Mouse (Mus musculus) kidney, embryonic 14.5 days (tissue): ENCODE data around the gene Katnbl1. TPM values are rescaled to one million over a fixed set of nuclear protein-coding genes. Genes with fewer than 3 reads are reported as not detected.

Source experiments
- ATAC-seq: fragments of 200-750 bp; cut with Nextera tagmentation; 2 replicates; pipeline ENCODE4 v1.8.0; 2017; ENCODE audit warnings: moderate number of reproducible peaks, mild to moderate bottlenecking, moderate TSS enrichment, moderate library complexity; ENCODE audit not compliant: low FRiP score, low TSS enrichment
- H3K27ac ChIP-seq: fragments of 300-500 bp; sonication (generic); 2 replicates; pipeline ENCODE4 v1.5.1; 2014; ENCODE audit warnings: low read depth, mild to moderate bottlenecking, low read length, moderate library complexity, mixed read lengths
- H3K27me3 ChIP-seq: fragments of 300-500 bp; sonication (generic); 2 replicates; pipeline ENCODE4 v1.6.1; 2014; ENCODE audit warnings: mild to moderate bottlenecking, low read length; ENCODE audit not compliant: control insufficient read depth, insufficient read depth
- H3K36me3 ChIP-seq: fragments of 300-500 bp; sonication (generic); 2 replicates; pipeline ENCODE4 v1.6.1; 2014; ENCODE audit warnings: low read length, mixed read lengths; ENCODE audit not compliant: control insufficient read depth, insufficient read depth
- H3K4me1 ChIP-seq: fragments of 300-500 bp; sonication (generic); 2 replicates; pipeline ENCODE4 v1.6.1; 2014; ENCODE audit warnings: low read length, mixed read lengths; ENCODE audit not compliant: control insufficient read depth, insufficient read depth
- H3K4me2 ChIP-seq: fragments of 300-500 bp; sonication (generic); replicated peaks from 2 replicates; pipeline ENCODE4 v1.6.1; 2014; ENCODE audit warnings: low read depth, mild to moderate bottlenecking, low read length
- H3K4me3 ChIP-seq: fragments of 300-500 bp; sonication (generic); 2 replicates; pipeline ENCODE4 v1.5.1; 2014; ENCODE audit warnings: mild to moderate bottlenecking, low read length
- H3K9ac ChIP-seq: fragments of 300-500 bp; sonication (generic); 2 replicates; pipeline ENCODE4 v1.6.1; 2014; ENCODE audit warnings: low read depth, mild to moderate bottlenecking, low read length, moderate library complexity
- H3K9me3 ChIP-seq: fragments of 300-500 bp; sonication (generic); 2 replicates; pipeline ENCODE4 v1.6.1; 2016; ENCODE audit warnings: low read length; ENCODE audit not compliant: control insufficient read depth
- WGBS: fragments of 180-500 bp; shearing (Covaris S2); extraction: QIAGEN DNeasy Blood & Tissue Kit; methylation state at CpG from one replicate; pipeline ENCODE4 v1.1.7; 2014; 5-methylcytosine and 5-hydroxymethylcytosine counted together
- polyA plus RNA-seq: library from polyadenylated mRNA; unstranded; fragments of >200 nt; fragmentation: Nextera tagmentation; extraction: Ambion mirVana; gene quantifications from 2 replicates; pipeline ENCODE4 v1.2.1, GENCODE M21; 2014

Katnbl1 gene
- 37.4 and 46.5 TPM in 2 replicates for polyA plus RNA-seq

DNA sequence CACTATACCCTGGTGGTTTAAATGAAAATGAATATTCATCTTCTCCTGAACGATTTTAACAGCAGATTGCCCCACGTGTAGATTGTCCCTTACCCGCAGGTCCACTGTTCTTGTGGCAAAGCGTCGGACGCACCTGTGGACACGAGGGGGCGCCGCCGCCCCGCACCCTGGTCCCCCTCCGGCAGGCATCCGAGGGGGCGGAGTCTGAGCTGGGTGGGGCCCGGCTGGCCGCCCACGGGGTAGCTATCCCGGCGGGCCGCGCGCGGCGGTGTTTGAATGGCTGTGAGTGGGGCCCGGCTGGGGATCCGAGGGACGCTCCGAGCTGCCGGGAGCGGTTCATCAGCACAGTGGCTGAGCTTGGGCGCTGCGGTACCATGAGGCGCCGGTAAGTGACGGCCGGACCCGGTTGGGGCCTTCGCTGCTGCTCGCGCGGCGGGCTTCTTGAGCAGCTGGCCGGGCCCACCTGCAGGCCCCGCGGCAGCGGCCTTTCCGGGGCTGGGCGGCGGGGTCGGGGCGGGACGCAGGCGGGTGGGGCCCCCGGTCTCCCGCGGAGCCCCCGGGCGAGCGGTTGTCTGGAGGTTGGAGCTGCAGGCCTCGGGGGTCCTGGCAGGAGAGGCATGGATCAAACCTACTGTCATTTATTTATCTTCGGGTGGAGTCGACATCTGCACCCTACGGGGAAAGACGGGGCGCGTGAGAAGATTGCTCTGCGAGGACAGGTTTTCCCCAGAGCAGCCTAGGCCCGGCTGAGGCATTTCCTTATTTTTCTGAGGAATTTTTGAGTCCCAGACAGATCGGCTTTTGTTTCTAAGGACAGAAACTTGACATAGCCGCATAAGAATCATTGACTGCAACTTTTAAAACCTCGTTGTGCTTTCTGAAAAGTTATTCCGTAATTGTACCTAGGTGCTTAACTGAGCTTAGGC is at the start of gene Katnbl1:
Katnbl1 (plus strand) TSS at position 239 of the 926 bp plus-strand sequence.
- Histone ChIP-seq H3K4me2 (peak within 1 kb of the TSS; percentile 69), H3K9ac (peak within 1 kb of the TSS; percentile 92), H3K4me3 (peak within 1 kb of the TSS; percentile 97), H3K9me3 (no peaks in the 10 kb centered on the region), H3K36me3 (no peaks in the 10 kb centered on the region), H3K4me1 (peaks cover 7% of the 10 kb centered on the region; the same call in 1 of the 2 replicates), H3K27me3 (no peaks in the 10 kb centered on the region), H3K27ac (peak within 1 kb of the TSS; percentile 70)
- under 1% methylated on average over 70 of the region's 72 CpGs for WGBS
- peak; percentile 99 for ATAC-seq

DNA sequence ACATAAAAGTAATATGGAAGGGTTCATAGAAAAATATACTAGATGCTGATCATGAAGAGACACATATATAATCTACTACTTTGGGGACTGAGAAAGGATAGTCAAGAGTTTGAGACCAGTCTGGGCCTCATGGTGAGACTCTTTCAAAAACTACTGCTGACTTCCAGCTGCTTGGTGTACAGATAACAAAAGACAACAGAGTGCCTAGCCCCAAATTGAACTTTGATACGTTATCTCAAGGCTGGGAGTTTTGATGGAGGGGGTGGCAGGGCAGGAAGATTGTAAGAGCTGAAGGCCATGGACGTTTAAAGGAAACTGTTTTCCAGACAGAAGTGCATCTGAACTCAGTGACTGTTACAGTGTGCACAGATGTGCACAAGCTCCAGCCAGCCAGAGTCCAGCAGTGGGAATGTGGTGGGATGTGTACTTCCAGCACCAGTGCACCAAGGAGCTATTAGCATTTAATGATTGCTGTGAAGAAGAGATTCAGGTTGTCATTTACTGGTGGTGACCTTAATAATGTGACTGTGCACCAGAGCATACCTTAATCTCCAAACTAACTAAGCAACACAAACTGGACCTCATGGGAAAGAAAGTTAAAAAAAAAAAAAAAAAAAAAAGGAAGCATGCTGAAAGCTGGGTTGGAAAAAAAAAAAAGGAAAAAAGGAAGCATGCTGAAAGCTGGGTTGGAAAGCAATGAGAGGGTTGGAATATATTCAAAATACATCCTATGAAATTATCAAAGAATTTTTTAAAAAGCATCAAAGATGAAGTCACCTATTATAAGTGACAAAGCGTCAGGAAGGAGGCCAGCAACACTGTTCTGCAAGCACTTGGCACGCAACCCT is 46.7 kb upstream of the Katnbl1 start:
- Histone ChIP-seq H3K4me3 (no peak overlapping the region), H3K36me3 (peaks cover 7% of the 10 kb centered on the region), H3K27me3 (no peaks in the 10 kb centered on the region), H3K4me2 (no peak overlapping the region), H3K9ac (no peak overlapping the region), H3K9me3 (no peaks in the 10 kb centered on the region), H3K4me1 (no peaks in the 10 kb centered on the region), H3K27ac (no peak overlapping the region)
- WGBS = 60% methylated on average over 4 of the region's 4 CpGs
- ATAC-seq = no peak

DNA sequence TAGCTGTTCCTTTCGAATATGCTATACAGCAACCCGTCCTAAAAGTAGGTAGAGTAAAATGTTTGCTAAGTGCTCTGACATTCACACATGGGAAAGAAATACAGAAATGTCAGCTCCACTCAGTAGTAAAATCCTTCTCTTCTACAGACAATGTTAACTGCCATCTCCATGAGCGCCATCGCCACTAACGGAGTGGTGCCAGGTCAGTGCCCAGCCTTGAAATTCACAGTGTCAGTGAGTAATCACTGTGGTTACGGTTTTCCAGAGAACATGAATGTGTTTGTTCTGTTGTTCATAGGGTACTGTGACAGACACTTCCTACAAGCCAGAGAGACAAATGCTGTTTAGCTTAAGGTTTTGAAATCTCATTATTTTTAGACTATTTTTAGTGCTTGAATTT is 41.8 kb upstream of the Katnbl1 start:
- no peak overlapping the region for H3K4me2 ChIP-seq
- H3K27ac ChIP-seq = no peak overlapping the region
- peaks cover 21% of the 10 kb centered on the region for H3K36me3 ChIP-seq
- no peaks in the 10 kb centered on the region for H3K9me3 ChIP-seq
- no peak for ATAC-seq
- WGBS = 94% methylated on average over 6 of the region's 6 CpGs
- no peak overlapping the region for H3K4me3 ChIP-seq
- H3K9ac ChIP-seq = no peak overlapping the region
- H3K4me1 ChIP-seq = no peaks in the 10 kb centered on the region
- no peaks in the 10 kb centered on the region for H3K27me3 ChIP-seq

DNA sequence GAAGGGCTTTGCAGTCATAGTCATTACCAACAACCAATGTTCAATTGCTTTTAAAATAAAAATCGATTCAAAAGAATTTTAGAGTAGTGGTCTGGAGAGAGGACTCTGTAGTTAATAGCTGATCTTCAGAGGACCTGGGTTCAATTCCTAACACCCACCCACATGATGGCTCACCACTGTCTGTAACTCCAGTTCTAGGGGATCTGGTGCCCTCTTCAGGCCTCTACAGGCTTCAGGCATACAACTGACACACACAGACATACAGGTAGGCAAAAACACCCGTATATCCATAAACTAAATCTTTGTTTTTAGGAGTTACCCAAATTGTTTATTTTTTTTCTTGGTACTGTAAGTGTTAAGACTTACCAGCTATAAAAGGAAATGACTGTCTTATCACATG is 39.3 kb upstream of the Katnbl1 start:
- 89% methylated on average over 2 of the region's 2 CpGs for WGBS
- H3K4me1 ChIP-seq = no peaks in the 10 kb centered on the region
- H3K36me3 ChIP-seq = peaks cover 20% of the 10 kb centered on the region

DNA sequence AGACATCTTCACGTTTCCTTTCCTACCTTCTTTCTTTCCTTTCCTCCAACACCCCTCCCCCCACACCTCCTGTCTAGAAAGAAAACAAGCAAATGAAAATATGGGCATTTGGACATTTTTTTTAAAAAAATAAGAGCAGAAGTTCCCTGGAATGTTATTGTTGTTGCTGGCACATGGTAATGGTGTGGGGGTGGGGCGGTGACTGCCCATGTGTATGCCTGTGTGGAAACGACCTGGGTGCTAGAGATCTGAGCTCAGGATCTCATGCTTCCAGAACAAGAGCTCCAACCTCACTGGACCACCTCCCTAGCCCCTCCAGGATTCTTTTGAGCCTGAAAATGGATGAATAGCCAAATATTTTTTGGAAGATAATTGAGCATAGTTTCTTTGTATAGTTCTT is 37.9 kb upstream of the Katnbl1 start:
- H3K27me3 ChIP-seq = no peaks in the 10 kb centered on the region
- H3K4me2 ChIP-seq = no peak overlapping the region
- H3K27ac ChIP-seq = no peak overlapping the region
- no peaks in the 10 kb centered on the region for H3K4me1 ChIP-seq
- H3K4me3 ChIP-seq = no peak overlapping the region
- no peak overlapping the region for H3K9ac ChIP-seq
- WGBS = 52% methylated on average over 3 of the region's 3 CpGs
- no peaks in the 10 kb centered on the region for H3K9me3 ChIP-seq
- peaks cover 16% of the 10 kb centered on the region for H3K36me3 ChIP-seq
- no peak for ATAC-seq

More for the DNA sequence above, 39.3 kb upstream of the Katnbl1 start:
- Histone ChIP-seq H3K27ac (no peak overlapping the region), H3K4me3 (no peak overlapping the region), H3K9me3 (no peaks in the 10 kb centered on the region), H3K4me2 (no peak overlapping the region), H3K9ac (no peak overlapping the region), H3K27me3 (no peaks in the 10 kb centered on the region)
- no peak for ATAC-seq

DNA sequence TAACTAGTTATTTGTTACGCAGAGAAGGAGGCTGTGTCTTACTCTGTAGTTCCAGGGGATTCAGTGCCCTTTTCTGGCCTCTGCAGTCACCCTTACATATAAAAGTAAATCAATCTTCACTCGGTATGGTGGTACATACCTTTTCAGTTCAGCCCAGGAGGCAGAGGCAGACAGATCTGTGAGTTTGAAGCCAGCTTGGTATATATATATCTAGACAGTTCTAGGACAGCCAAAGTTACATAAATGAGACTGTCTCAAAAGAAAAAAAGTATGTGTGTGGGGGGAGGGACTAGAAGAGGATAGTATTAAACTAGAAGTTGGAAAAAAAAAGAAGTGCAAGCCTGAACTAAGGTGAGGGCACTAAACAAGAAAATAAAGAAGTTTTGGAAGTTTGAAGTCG is 30.8 kb upstream of the Katnbl1 start:
- Histone ChIP-seq H3K9me3 (no peaks in the 10 kb centered on the region), H3K9ac (no peak overlapping the region), H3K4me1 (no peaks in the 10 kb centered on the region), H3K4me2 (no peak overlapping the region), H3K4me3 (no peak overlapping the region), H3K27me3 (no peaks in the 10 kb centered on the region), H3K36me3 (peaks cover 4% of the 10 kb centered on the region; the same call in 1 of the 2 replicates), H3K27ac (no peak overlapping the region)
- no peak for ATAC-seq
- WGBS = 88% methylated on average over 3 of the region's 3 CpGs

DNA sequence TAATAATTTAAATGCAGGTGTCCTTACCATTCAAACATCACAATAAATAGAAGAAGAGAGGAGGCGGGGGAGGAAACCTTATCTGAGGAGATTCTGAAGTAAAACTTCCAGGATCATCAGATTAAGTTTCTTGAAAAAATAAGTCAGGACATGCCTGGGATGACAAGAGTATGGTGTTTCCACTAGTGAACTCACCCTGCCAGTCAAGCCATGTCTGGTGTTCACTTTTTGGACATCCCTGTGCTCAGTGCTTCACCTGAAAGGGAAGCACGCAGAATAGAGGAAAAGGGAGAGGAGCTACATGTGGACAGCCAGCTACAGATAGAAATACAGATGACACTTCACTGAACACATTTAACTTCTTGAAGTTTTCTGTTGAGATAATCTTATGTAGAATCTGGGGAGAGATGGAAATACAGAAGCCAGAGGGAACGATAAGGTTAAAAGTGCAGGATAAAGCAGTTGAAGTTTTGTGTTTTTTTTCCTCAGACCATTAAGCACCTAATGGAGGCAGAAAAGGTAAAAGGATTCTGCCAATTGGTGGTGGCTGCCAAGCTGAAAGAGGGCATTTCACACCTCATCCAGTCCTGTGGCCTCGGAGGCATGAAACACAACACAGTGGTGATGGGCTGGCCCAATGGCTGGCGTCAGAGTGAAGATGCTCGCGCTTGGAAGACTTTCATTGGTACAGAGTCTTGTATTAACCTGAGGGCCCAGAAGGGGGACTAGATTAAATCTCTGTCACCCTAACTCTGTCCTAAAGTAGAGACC is 25.1 kb upstream of the Katnbl1 start:
- Histone ChIP-seq H3K36me3 (peaks cover 29% of the 10 kb centered on the region), H3K4me1 (no peaks in the 10 kb centered on the region), H3K9me3 (no peaks in the 10 kb centered on the region), H3K27ac (no peak overlapping the region), H3K27me3 (no peaks in the 10 kb centered on the region), H3K4me2 (no peak overlapping the region), H3K9ac (no peak overlapping the region), H3K4me3 (no peak overlapping the region)
- ATAC-seq = peak; percentile 79
- WGBS = 38% methylated on average over 7 of the region's 7 CpGs

DNA sequence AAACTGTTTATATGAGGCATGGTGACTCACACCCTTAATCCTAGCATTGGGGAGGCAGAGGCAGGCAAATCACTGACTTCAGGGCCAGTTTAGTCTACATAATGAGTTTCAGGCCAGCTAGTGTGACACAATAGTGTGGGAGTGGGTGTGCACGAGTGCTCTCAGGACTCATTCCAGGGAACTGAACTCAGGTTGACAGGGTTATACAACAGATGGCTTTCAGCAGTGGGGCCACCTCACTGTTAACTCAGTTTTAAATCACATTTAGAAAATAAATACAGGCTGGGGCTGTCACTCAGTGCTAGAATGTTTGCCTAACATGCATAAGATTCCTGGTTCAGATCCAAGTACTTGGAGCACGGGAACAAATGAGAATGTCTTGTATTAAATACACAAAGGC is 19.4 kb upstream of the Katnbl1 start:
- H3K36me3 ChIP-seq = peaks cover 63% of the 10 kb centered on the region
- no peak overlapping the region for H3K4me3 ChIP-seq
- no peak overlapping the region for H3K4me2 ChIP-seq
- ATAC-seq = peak; percentile 52
- no peaks in the 10 kb centered on the region for H3K4me1 ChIP-seq
- H3K9ac ChIP-seq = no peak overlapping the region
- no peaks in the 10 kb centered on the region for H3K27me3 ChIP-seq
- no peaks in the 10 kb centered on the region for H3K9me3 ChIP-seq
- WGBS = 33% methylated on average over 2 of the region's 2 CpGs
- H3K27ac ChIP-seq = no peak overlapping the region
